Mouse (Mus musculus) layer of hippocampus, adult 2 months (tissue): Measurements from ENCODE around the gene Tia1. TPM values are rescaled to one million over a fixed set of nuclear protein-coding genes. Genes with fewer than 3 reads are reported as not detected.

Experiments
- DNase-seq, 2 experiments: peaks; one replicate each; pipeline ENCODE4 v3.0.0; 2022; ENCODE audit warnings: low spot score in 2 of 2
- H3K27ac ChIP-seq: fragments of 200-600 bp; 2 replicates; pipeline ENCODE4 v1.8.1; 2022
- H3K4me3 ChIP-seq: fragments of 200-600 bp; 2 replicates; pipeline ENCODE4 v1.8.1; 2022; ENCODE audit warnings: mild to moderate bottlenecking
- CTCF ChIP-seq: fragments of 200-600 bp; conservative IDR thresholded peaks from 2 replicates; pipeline ENCODE4 v1.8.1; 2022; ENCODE audit warnings: antibody characterized with exemption, mild to moderate bottlenecking, moderate library complexity
- total RNA-seq, 2 experiments: library from RNA; stranded (reverse); gene quantifications; 2 replicates each; pipeline ENCODE4 v1.2.3; 2021

The Tia1 gene
- total RNA-seq, 2 experiments from 2014 or later: 151 to 156 TPM

GRCm38 (mm10) chr6:86463079-86463478 is 59.1 kb downstream of the Tia1 start:
- no peak for DNase-seq
- H3K4me3 ChIP-seq: no peak overlapping the region
- no peak for TF ChIP-seq CTCF
- H3K27ac ChIP-seq: no peak overlapping the region

GRCm38 (mm10) chr6:86471317-86471716 is 67.3 kb downstream of the Tia1 start:
- peak overlapping the region; percentile 96 for H3K27ac ChIP-seq
- H3K4me3 ChIP-seq: peak overlapping the region; percentile 67
- DNase-seq: no peak
- TF ChIP-seq CTCF: no peak

GRCm38 (mm10) chr6:86471760-86472099 is 67.7 kb downstream of the Tia1 start:
- TF ChIP-seq CTCF: no peak
- H3K27ac ChIP-seq: peak overlapping the region; percentile 96
- peak overlapping the region; percentile 67 for H3K4me3 ChIP-seq
- no peak for DNase-seq

GRCm38 (mm10) chr6:86472100-86472955 is 68.3 kb downstream of the Tia1 start:
- TF ChIP-seq CTCF: peak; percentile 95
- DNase-seq: peak; percentile 99 to 100
- Histone ChIP-seq H3K27ac (peak overlapping the region; percentile 96), H3K4me3 (peak overlapping the region; percentile 67)

GRCm38 (mm10) chr6:86473077-86473476 is 69.1 kb downstream of the Tia1 start:
- TF ChIP-seq CTCF: peak; percentile 26; the same call in 1 of the 2 replicates
- H3K27ac ChIP-seq: peak overlapping the region; percentile 96
- DNase-seq: no peak
- peak overlapping the region; percentile 67 for H3K4me3 ChIP-seq

- Histone ChIP-seq H3K27ac (no peak overlapping the region), H3K4me3 (no peak overlapping the region)
- TF ChIP-seq CTCF: no peak
- no peak for DNase-seq
Observed at GRCm38 (mm10) chr6:86474072-86474471, 70.1 kb downstream of the Tia1 start.

- no peak for TF ChIP-seq CTCF
- Histone ChIP-seq H3K27ac (no peak overlapping the region), H3K4me3 (no peak overlapping the region)
- DNase-seq: no peak
Observed at GRCm38 (mm10) chr6:86474646-86475181, 70.7 kb downstream of the Tia1 start.

- no peak for DNase-seq
- H3K4me3 ChIP-seq: no peak overlapping the region
- H3K27ac ChIP-seq: no peak overlapping the region
- no peak for TF ChIP-seq CTCF
Observed at GRCm38 (mm10) chr6:86475462-86476167, 71.6 kb downstream of the Tia1 start.

GRCm38 (mm10) chr6:86476931-86477330 is 72.9 kb downstream of the Tia1 start:
- TF ChIP-seq CTCF: no peak
- DNase-seq: no peak
- H3K27ac ChIP-seq: no peak overlapping the region
- no peak overlapping the region for H3K4me3 ChIP-seq

GRCm38 (mm10) chr6:86479311-86479710 is 75.3 kb downstream of the Tia1 start:
- Histone ChIP-seq H3K4me3 (no peak overlapping the region), H3K27ac (peak overlapping the region; percentile 84)
- TF ChIP-seq CTCF: no peak

GRCm38 (mm10) chr6:86479816-86480188 is 75.8 kb downstream of the Tia1 start:
- peak overlapping the region; percentile 84 for H3K27ac ChIP-seq
- no peak for TF ChIP-seq CTCF
- H3K4me3 ChIP-seq: no peak overlapping the region
- DNase-seq: no peak

More at GRCm38 (mm10) chr6:86479311-86479710, 75.3 kb downstream of the Tia1 start:
- DNase-seq: no peak

GRCm38 (mm10) chr6:86480189-86480831 is 76.3 kb downstream of the Tia1 start:
- no peak for TF ChIP-seq CTCF
- Histone ChIP-seq H3K27ac (peak overlapping the region; percentile 84), H3K4me3 (peak overlapping the region; percentile 5; the same call in 1 of the 2 replicates)
- DNase-seq: no peak

GRCm38 (mm10) chr6:86481871-86482270 is 77.9 kb downstream of the Tia1 start:
- no peak overlapping the region for H3K4me3 ChIP-seq
- H3K27ac ChIP-seq: no peak overlapping the region
- TF ChIP-seq CTCF: no peak
- no peak for DNase-seq

Other genes starting within 250 kb of the Tia1 start
- gene Tgfa, start 209.0 kb upstream of the Tia1 start, total RNA-seq: 10 to 100 TPM; 28.3 to 32.0 TPM
- 10 to 100 TPM; 27.0 to 30.0 TPM for gene Fam136a, start 38.6 kb upstream of the Tia1 start, total RNA-seq
- gene Snrpg, start 32.9 kb upstream of the Tia1 start, total RNA-seq: 10 to 100 TPM; 75.3 to 88.0 TPM
- gene Pcyox1, start 7.1 kb upstream of the Tia1 start, total RNA-seq: 100 to 1,000 TPM; 112 to 118 TPM
- gene Gm44790, start 22.4 kb downstream of the Tia1 start, total RNA-seq: not detected
- gene C87436, start 34.2 kb downstream of the Tia1 start, total RNA-seq: 10 to 100 TPM; 18.9 to 20.6 TPM
- gene Pcbp1, start 122.1 kb downstream of the Tia1 start, total RNA-seq: 100 to 1,000 TPM; 179 to 184 TPM
- gene Asprv1, start 223.9 kb downstream of the Tia1 start, total RNA-seq: 1 to 10 TPM; 1.2 to 1.9 TPM